Mouse (Mus musculus) frontal cortex, postnatal 25 days (tissue): ENCODE measurements around the gene Sirt3.
A peak's percentile ranks its signal among the peaks of the same experiment; 100 is the strongest.

ENCODE experiments used
- DNase-seq, 2 experiments: peaks; one replicate each; pipeline ENCODE4 v3.0.0; 2022; ENCODE audit warnings: low spot score in 2 of 2

The Sirt3 gene

DNA sequence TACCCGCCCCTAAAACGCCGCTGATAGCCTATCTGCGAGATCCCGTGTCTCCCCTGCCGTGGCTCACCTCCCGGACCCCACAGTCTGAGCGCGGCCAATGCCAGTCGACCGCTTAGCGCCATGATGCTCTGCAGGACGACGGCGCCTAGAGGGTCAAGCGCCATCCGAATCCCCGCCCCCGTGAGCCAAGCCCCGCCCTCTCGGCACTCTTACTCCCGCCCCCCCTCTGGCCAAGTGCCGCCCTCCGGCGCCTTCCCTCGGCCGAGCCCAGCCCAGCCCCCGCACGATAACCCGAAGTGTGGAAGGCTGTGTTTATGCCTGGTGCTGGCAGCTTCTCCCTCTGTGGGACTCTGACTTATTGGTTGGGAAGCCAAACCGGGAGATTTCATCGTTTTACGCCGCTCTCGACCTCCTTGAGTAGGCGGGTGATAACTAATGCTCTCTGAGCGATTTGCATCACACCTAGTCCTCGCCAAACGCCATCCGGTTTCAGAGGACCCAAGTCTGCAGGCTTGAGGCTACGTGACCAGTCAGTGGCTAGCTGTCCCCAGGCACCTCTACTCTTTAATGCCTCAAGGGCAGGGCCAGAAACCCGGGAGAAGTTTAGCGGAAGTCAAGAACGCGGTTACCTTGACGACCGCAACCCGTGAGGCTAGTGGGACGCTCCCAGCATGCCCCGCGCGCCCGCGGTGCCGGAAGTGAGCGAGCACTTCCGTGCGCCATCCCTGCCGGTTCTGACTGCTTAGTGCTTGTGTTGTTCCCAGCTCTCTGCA is at the start of gene Sirt3, which contains the start of gene Psmd13:
Sirt3 (minus strand) TSS at position 614 of the 773 bp plus-strand sequence.
Psmd13 (plus strand) TSS at position 273 of the 773 bp plus-strand sequence.
- DNase-seq = peak; percentile 87 to 91

DNA sequence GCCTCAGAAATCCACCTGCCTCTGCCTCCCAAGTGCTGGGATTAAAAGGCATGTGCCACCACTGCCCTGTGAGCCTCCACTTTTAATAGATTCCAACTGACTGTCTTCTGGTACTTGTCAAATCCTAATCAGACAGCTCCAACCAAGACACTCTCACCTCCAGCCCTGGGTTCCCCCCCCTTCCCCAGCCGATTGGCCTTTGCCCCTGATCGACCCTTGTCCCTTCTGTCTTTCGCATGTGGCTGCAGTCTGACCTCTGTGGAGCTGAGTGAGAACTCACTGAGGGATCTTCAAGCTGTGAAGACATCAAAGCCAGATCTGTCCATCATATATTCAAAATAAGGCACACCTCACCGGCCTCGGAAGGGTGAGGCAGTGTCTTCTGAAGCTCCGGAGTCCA is 45.1 kb upstream of the Sirt3 start:
- no peak for DNase-seq

DNA sequence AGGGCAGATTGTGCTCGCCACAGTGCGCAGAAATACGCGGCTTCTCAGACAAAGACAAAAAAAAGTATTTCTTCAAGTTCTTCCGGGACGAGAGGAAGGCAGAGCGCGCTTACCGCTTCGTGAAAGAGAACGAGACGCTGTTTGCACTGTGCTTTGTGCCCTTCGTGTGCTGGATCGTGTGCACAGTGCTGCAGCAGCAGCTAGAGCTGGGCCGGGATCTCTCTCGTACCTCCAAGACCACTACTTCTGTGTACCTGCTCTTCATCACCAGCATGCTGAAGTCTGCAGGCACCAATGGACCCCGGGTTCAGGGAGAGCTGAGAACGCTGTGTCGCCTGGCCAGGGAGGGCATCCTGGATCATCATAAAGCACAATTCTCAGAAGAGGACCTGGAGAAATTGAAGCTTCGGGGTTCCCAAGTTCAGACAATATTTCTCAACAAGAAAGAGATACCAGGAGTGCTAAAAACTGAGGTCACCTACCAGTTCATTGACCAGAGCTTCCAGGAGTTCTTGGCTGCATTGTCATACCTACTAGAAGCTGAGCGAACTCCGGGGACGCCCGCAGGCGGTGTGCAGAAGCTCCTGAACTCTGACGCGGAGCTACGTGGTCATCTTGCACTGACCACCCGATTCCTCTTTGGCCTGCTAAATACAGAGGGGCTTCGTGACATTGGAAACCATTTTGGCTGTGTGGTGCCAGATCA is 41.1 kb upstream of the Sirt3 start:
- DNase-seq = no peak

DNA sequence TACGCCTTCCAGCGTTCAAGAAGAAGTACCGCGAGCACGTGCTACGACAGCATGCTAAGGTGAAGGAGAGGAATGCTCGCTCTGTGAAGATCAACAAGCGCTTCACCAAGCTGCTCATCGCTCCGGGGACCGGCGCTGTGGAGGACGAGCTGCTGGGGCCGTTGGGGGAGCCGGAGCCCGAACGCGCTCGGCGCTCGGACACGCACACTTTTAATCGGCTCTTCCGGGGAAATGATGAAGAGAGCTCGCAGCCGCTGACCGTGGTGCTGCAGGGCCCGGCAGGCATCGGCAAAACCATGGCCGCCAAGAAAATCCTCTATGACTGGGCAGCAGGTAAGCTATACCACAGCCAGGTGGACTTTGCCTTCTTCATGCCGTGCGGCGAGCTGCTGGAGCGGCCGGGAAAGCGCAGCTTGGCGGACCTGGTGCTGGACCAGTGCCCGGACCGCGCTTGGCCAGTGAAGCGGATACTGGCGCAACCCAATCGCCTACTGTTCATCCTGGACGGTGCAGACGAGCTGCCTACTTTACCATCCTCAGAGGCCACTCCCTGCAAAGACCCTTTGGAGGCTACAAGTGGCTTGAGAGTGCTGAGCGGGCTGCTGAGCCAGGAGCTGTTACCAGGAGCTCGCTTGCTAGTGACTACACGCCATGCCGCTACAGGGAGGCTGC is 40.4 kb upstream of the Sirt3 start:
- DNase-seq = no peak

DNA sequence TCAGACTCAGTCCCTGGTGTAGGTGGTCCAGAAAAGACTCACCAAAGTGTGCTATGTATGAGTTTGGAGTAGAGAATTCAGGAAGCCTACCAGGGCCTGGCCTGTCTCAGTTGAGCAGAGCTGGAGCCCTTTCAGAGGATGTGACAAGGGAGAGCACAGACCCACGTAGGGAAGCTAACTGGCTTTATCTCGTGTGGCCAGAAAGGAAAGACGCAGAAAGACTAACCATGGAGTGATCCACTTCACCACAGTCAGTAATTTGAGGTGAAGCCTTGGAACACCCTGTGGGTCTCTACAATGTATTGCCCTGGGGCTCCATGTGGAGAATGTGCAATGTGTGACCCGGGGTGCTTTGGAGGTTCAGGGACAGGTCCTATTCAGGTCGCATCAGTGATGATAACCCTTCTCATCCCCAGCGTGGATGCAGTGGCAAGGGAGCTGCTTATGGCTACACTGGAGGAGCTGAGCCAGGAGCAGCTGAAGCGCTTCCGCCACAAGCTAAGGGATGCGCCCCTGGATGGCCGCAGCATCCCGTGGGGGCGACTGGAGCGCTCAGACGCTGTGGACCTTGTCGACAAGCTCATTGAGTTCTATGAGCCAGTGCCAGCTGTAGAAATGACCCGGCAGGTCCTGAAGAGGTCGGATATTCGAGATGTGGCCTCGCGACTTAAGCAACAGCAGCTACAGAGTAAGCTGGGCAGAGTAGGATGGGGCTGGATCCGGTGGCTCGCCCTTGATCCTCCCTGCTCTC is 39.3 kb upstream of the Sirt3 start:
- DNase-seq = no peak

DNA sequence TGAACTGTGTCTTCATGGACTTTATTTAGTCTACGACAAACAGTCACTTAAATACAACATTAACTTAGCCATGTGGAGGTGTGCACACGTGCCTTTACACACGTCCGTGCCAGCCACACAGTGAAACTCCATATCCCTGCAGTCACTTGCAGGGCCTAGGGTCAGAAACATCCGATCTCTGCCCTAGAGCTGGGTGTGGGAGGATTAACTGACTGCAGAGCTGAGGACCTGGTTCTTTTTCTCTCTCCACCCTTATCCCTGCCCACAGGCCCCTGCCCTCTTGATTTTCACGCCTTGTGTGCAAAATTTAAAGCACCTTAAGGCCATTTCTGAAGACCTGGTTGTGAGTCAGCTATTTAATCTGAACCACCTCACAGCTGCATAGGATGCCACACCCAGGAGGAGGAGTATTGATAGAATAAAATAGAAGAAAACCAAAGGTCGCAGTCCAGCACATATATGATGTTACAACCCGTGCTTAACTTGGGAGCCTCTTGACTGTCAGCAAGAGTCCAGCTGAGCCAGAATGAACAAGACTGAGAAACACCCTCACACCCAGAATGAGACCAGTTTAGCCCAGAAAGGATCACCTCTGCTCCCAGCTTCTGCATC is 38.4 kb upstream of the Sirt3 start, which contains the start of gene Nlrp6:
Nlrp6 (plus strand) TSS at position 485 of the 612 bp plus-strand sequence.
- no peak for DNase-seq

DNA sequence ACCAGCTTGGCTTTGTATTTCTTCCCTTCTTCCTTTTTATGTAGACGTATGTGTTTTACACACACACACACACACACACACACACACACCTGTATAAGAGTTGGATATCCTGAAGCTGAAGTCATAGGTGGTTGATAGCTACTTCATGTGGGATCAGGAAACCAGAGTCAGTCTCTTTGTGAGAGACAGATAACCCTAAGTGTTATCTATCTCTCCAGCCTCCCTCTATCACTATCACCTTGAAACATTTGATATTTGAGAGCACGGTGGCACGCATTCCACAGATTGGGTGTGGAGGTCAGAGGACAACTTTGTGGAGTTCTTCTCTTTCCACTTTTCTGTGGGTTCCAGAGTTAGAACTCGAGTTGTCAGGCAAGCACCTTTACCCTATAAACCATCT is 37.8 kb upstream of the Sirt3 start:
- no peak for DNase-seq

DNA sequence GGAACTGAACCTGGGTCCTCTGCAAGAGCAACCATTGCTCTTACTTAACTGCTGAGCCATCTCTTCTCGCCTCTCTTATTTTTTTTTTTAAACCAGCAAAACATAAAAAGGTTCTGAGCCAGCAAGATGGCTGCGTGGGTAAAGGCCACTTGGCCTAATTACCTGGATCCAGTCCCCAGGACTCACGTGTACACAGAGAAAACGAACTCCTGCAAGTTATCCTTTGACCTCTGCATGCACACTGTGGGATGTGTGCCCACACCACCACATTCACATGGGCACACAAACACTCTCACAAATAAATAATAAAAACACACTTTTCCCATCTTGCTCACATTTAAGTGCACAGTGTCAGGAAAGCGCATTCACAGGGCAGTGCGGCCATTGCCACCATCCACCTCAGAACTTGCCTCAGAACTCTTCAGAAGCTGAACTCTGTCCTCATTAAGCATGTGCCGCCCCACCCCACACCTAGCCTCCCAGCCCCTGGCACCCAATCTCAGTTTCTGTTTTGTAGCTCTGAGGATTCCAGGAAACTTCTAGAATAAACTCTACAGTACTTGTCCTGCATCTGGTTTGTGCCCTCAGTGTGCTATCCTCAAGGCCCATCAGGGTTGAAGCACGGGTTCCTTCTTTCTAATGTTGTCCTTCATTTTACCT is 32.1 kb upstream of the Sirt3 start:
- no peak for DNase-seq

DNA sequence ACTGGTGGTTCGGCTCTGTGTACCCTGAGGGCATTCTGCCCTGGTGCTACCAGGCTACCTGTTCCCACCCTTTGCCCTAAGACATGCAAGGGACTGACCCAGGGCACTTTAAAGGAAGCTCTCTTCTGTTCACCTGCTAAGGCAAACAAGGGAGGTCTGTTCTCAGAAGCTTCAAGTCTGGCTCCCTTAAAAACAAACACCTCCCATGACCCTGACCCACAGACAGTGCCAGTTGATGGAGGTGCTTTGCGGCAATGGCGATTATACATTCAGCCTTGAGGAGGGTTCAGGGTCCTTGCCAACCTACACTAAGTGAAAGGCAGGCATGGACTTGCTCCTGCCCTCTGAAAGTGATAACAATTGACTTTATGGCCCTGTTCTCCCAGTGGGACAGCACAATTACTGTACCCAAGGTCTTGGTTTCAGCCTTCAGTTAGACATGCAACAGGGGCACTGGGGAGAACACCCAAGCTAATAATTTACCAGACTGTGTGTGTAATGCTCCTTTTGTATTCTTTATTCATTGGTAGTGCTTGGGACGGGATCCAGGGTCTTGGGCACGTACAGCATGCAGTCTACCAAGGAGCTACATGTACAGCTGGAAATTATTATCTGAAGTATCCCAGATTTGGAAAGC is 30.9 kb upstream of the Sirt3 start:
- DNase-seq = no peak

DNA sequence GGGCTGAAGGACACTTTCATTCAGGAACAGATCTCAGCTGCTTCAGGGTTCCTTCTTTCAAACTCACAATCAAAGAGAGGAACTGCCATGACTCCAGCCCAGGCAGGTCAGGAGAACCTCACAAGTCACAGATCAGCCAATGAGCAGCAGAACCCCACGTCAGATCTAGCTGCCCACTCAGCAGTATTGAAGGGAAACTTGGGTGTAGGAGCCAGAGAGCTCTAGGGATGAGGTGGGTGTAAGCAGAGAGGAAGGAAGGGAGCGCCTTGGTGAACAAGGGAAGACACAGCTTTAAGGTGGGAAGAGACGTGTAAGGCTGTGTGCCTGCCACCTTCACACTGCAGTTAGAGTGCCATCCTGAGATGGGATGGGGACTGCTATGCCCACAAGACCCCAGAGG is 30.2 kb upstream of the Sirt3 start:
- DNase-seq = peak in 1 of 2 experiments; percentile 29

DNA sequence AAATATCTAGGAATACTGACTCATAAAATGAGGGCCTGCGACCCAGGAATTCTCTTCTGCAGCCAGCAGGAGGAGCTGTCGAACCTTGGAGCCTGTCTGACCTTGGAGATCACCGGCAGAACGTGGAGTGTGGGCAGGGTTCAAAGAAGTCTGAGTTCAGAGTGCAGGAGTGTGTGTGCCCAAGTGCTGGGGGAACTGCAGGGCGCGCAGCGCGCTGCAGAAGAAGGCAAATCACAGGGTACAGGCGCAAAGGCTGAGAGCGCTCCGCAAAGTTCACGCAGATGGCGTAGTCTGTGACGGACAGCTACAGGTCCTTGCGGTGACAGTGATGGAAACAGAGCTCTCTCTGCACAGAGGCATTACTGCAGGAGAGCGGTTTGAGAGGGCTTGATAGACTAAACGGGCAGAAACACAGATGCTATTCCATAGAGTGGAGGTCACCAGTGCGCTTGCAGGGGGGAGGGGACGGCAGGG is 26.6 kb upstream of the Sirt3 start:
- DNase-seq = peak; percentile 38 to 64

DNA sequence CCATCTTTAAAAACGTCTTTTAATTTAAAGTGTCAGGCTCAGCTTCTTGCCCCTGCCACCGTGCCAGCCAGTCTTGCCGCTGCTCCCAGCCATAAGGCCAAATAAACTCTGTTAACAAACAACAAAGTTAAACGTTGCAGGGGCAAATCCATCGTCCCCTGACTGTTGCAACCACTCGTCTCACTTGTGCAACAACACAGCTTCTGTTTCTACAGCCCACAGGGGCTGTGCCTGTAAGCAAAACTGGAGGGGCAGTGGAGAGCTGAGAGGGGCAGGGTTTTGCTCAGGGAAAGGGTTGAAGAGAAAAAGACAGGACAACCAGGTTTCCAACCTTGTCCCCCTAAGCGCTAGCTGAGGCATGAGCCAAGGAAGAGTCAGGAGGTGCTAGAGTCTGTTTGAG is 26.1 kb upstream of the Sirt3 start:
- DNase-seq = no peak

DNA sequence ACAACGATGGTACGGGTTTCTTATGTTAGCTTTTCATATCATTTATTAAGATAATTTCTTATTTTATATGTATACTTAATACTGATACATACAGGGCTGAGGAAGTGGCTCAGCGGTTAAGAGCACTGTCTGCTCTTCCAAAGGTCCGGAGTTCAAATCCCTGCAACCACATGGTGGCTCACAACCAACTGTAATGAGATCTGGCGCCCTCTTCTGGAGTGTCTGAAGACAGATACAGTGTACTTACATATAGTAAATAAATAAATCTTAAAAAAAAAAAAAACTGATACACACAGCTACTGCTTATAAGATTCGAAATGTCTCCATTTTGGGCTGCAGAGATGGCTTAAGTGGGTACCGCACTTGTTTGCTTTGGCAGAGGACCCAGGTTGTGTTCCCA is 25.6 kb upstream of the Sirt3 start:
- no peak for DNase-seq

DNA sequence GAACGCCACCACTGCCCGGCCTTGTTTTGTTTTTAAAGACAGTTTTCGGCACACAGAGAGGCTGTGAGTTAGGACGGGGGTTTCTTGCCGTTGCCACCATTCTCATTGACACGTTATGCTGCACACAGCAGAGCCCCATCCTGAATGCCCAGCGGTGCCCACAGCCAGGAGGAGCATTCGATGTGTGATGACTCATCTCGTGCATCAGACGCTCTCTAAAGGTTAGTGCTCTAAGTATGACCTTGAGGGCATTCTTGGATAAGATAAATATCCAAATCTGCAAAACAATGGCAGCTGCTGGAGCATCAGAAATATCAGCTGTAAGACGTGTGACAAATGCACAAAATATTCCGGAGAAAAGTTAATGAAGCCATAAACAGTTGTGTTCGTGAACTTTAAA is 25.0 kb upstream of the Sirt3 start:
- no peak for DNase-seq

DNA sequence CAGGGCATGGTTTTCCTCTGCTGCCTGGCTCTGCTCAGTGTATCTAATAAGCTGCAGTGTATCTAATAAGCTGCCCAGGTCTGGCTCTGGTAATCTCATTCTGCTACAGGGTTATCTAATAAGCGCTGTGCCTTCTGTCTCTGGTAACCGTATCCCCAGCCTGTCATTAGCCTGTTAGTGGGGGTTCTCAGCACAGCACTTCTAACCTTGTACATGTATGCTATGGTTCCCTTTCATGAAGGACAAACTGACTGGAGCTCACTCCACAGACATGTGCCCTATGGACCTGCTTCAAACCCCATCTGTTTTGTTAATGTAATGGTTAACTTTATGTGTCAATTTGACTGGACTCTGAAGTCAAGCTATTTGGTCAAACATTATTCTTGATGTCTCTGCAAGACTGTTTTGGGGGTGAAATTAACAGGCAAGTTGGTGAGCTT is 23.6 kb upstream of the Sirt3 start:
- no peak for DNase-seq

DNA sequence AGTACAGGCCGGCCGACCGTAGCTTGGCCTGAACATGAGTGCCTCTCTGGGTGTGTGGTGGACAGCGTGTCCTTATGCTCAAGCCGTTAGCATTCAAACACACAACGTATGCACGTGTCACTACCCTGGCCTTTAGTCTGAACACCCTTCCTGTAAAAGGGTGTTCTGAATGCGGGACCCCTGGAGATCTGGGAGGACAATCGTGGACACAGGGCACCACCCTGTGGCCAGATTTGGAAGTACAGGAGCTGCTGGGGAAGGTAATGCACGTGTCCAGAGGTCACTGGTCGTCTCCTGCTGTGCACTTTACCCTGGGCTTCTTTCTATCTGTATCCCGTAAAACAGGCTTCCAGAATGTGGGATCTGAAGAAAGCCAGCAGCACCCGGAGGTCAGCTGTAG is 21.1 kb upstream of the Sirt3 start:
- DNase-seq = peak; percentile 68 to 72

DNA sequence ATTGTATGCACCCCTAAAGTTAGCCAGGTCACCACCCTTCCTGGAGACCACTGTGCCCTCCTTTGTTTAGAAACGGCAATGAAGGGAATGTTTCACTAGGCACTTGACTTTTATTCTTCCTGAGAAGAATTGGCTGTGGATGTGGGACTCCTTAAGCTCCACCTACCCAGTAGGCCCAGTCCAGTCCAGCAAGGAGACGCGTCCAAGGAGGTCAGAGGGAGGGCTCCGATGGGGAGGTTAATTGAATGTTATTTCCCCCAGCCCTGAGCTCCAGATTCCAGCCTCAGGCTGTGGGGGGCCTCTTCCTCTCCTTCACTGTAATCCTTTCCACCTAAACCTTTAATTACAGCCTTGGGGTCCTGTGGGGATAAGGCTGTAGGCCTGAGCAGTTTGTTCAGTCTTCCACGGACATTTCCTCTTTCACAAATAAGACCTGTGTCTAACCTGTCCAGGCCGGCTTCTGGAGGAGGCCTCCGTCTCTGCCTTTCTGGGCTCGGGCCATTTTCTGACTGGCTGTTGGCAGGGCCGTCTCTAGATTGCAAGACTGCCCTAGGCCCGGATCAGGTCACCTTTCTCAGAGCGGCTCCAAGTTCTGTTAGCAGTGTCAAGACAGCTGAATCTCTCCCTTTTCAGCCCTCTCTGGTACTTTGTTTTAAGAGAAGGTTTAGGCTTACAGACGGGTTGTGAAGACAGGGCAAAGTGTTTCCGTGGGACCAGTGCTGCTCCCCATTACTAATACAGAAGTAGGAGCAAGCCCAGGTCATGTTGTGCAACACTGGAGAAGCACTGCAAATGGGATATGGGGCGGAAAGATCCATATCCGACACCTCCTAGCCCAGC is 20.1 kb upstream of the Sirt3 start:
- DNase-seq = no peak

DNA sequence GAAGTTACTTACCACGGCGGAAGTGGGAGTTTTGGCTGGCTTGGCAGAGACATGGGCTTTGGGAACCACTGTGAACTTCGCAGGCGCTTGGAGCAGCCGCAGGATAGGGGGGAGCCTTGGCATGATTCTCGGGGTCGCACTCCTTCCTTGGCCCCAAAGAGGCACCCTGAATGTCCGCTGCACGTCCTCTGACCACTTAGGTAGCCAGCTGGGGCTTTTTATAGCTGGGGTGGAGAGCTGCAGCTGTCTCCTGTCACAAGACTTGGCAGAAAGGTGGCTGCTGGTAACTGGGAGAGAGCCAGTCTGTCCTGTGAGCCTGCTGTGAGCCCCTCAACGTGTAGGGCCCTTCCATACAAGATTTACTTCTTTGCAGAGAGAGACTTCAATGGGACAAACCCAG is 18.1 kb upstream of the Sirt3 start, which contains the start of gene Cox8b:
Cox8b (minus strand) TSS at position 227 of the 400 bp plus-strand sequence.
- DNase-seq = no peak

DNA sequence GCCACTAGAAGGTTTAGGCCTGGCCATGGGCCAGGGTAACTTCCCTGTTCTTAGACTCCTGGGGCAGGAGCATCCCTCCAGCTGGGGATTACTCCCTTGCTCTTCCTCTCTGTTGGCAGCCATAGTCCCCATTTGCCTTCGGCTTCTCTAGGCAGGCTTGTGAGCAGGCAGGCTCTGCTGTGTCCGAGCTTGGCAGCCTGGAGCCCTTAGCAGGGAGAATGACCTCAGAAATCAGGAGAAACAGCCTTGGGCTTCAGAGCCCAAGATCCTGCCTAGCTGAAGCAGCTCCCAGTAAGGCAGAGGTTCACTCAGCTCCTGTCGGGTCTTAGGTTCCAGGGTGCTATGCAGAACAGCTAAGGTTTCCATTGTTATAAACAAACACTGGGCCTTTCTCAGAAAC is 17.0 kb upstream of the Sirt3 start:
- DNase-seq = no peak
